Mouse (Mus musculus): ENCODE measurements around the gene Nelfa. TPM values are rescaled to one million over a fixed set of nuclear protein-coding genes. Genes with fewer than 3 reads are reported as not detected.

The Nelfa gene
- total RNA-seq, 1 experiment: 42.0 TPM

GRCm38 (mm10) chr5:33875472-33875871 lies 60.7 kb downstream of the Nelfa start:
- no peak overlapping the region for H3K4me3 ChIP-seq (ENCODE audit: insufficient read depth in 1 of 2, low read depth in 1 of 2, low read length in 2 of 2, poor library complexity in 1 of 2, severe bottlenecking in 1 of 2)
- TF ChIP-seq CHD2 (IDR thresholded peaks at IDR 0.05; ENCODE audit: low read depth, low read length) (no peak), ZNF384 (IDR thresholded peaks at IDR 0.05; ENCODE audit: low read depth, low read length) (no peak), MAFK (IDR thresholded peaks at IDR 0.05; ENCODE audit: insufficient read depth, low read depth, low read length) (no peak), HCFC1 (IDR thresholded peaks at IDR 0.05; ENCODE audit: borderline replicate concordance, insufficient read depth, low read length) (no peak), ZC3H11A (IDR thresholded peaks at IDR 0.05; ENCODE audit: borderline replicate concordance, low read depth, low read length) (no peak)
- in situ Hi-C loops (cut with MboI; ENCODE audit: low sequenced_read_pairs in 2 of 2, unreplicated experiment in 2 of 2): no loop called here
- H3K36me3 ChIP-seq (ENCODE audit: control insufficient read depth, insufficient read depth, low read length, poor library complexity, severe bottlenecking): peaks cover 2% of the 10 kb centered on the region; the same call in 1 of the 2 replicates
- DNase-seq (ENCODE audit: low read depth, low spot score): no peak
- no peak overlapping the region for H3K27ac ChIP-seq (ENCODE audit: insufficient read depth, low read depth, low read length, poor library complexity, severe bottlenecking)
- H3K9me3 ChIP-seq (ENCODE audit: control insufficient read depth, insufficient read depth, low read depth, low read length): no peaks in the 10 kb centered on the region
- H3K9ac ChIP-seq (ENCODE audit: insufficient read depth, low read depth, low read length, poor library complexity, severe bottlenecking): no peak overlapping the region
- H3K4me1 ChIP-seq (ENCODE audit: control insufficient read depth in 2 of 2, insufficient read depth in 2 of 2, low read length in 2 of 2, poor library complexity in 1 of 2): no peaks in the 10 kb centered on the region

GRCm38 (mm10) chr5:33857693-33858092 lies 78.5 kb downstream of the Nelfa start:
- TF ChIP-seq HCFC1 (IDR thresholded peaks at IDR 0.05; ENCODE audit: borderline replicate concordance, insufficient read depth, low read length) (no peak), ZNF384 (IDR thresholded peaks at IDR 0.05; ENCODE audit: low read depth, low read length) (peak; percentile 93)
- Histone ChIP-seq H3K36me3 (ENCODE audit: control insufficient read depth, insufficient read depth, low read length, poor library complexity, severe bottlenecking) (peaks cover 4% of the 10 kb centered on the region), H3K27ac (ENCODE audit: insufficient read depth, low read depth, low read length, poor library complexity, severe bottlenecking) (no peak overlapping the region), H3K4me3 (ENCODE audit: insufficient read depth in 1 of 2, low read depth in 1 of 2, low read length in 2 of 2, poor library complexity in 1 of 2, severe bottlenecking in 1 of 2) (no peak overlapping the region), H3K9ac (ENCODE audit: insufficient read depth, low read depth, low read length, poor library complexity, severe bottlenecking) (no peak overlapping the region), H3K4me1 (ENCODE audit: control insufficient read depth in 2 of 2, insufficient read depth in 2 of 2, low read length in 2 of 2, poor library complexity in 1 of 2) (no peaks in the 10 kb centered on the region), H3K9me3 (ENCODE audit: control insufficient read depth, insufficient read depth, low read depth, low read length) (no peaks in the 10 kb centered on the region)
- no peak for DNase-seq (ENCODE audit: low read depth, low spot score)
- in situ Hi-C loops (cut with MboI; ENCODE audit: low sequenced_read_pairs in 2 of 2, unreplicated experiment in 2 of 2): no loop called here

DNA sequence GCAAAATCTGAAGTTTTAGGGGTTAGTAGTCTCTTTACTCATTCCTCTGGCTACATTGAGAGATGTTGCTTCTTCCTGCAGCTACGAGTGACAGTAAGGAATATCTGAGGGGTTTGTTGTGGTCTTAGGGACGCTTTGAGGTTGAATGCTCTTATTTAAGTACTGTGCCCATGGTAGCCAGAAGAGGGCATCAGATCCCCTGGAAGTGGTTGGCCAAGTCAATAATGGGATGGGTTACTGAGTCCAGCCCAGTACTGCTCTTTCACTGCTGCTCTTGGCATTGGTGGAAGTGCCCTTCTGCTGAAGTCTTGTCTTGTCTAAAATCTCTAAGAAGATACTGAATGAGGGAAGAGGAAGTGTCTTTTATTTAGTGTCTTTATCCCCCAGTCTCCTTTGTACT lies 82.2 kb downstream of the Nelfa start:
- Histone ChIP-seq H3K36me3 (ENCODE audit: control insufficient read depth, insufficient read depth, low read length, poor library complexity, severe bottlenecking) (peaks cover 4% of the 10 kb centered on the region), H3K9me3 (ENCODE audit: control insufficient read depth, insufficient read depth, low read depth, low read length) (no peaks in the 10 kb centered on the region), H3K27ac (ENCODE audit: insufficient read depth, low read depth, low read length, poor library complexity, severe bottlenecking) (no peak overlapping the region), H3K9ac (ENCODE audit: insufficient read depth, low read depth, low read length, poor library complexity, severe bottlenecking) (no peak overlapping the region), H3K4me3 (ENCODE audit: insufficient read depth in 1 of 2, low read depth in 1 of 2, low read length in 2 of 2, poor library complexity in 1 of 2, severe bottlenecking in 1 of 2) (no peak overlapping the region), H3K4me1 (ENCODE audit: control insufficient read depth in 2 of 2, insufficient read depth in 2 of 2, low read length in 2 of 2, poor library complexity in 1 of 2) (no peaks in the 10 kb centered on the region)
- TF ChIP-seq HCFC1 (IDR thresholded peaks at IDR 0.05; ENCODE audit: borderline replicate concordance, insufficient read depth, low read length) (no peak), MAFK (IDR thresholded peaks at IDR 0.05; ENCODE audit: insufficient read depth, low read depth, low read length) (no peak), CHD2 (IDR thresholded peaks at IDR 0.05; ENCODE audit: low read depth, low read length) (no peak), ZC3H11A (IDR thresholded peaks at IDR 0.05; ENCODE audit: borderline replicate concordance, low read depth, low read length) (no peak), ZNF384 (IDR thresholded peaks at IDR 0.05; ENCODE audit: low read depth, low read length) (no peak)
- DNase-seq (ENCODE audit: low read depth, low spot score): no peak
- in situ Hi-C loops (cut with MboI; ENCODE audit: low sequenced_read_pairs in 2 of 2, unreplicated experiment in 2 of 2): no loop called here

- no peak overlapping the region for H3K27ac ChIP-seq (ENCODE audit: insufficient read depth, low read depth, low read length, poor library complexity, severe bottlenecking)
- TF ChIP-seq ZC3H11A (IDR thresholded peaks at IDR 0.05; ENCODE audit: borderline replicate concordance, low read depth, low read length) (0 out of 2 replicates have a peak, but pooled peaks have one; percentile 20), HCFC1 (IDR thresholded peaks at IDR 0.05; ENCODE audit: borderline replicate concordance, insufficient read depth, low read length) (no peak), MAFK (IDR thresholded peaks at IDR 0.05; ENCODE audit: insufficient read depth, low read depth, low read length) (no peak)
- in situ Hi-C loops (cut with MboI; ENCODE audit: low sequenced_read_pairs in 2 of 2, unreplicated experiment in 2 of 2): no loop called here
- DNase-seq (ENCODE audit: low read depth, low spot score): no peak
- no peaks in the 10 kb centered on the region for H3K4me1 ChIP-seq (ENCODE audit: control insufficient read depth in 2 of 2, insufficient read depth in 2 of 2, low read length in 2 of 2, poor library complexity in 1 of 2)
- no peak overlapping the region for H3K9ac ChIP-seq (ENCODE audit: insufficient read depth, low read depth, low read length, poor library complexity, severe bottlenecking)
- H3K4me3 ChIP-seq (ENCODE audit: insufficient read depth in 1 of 2, low read depth in 1 of 2, low read length in 2 of 2, poor library complexity in 1 of 2, severe bottlenecking in 1 of 2): no peak overlapping the region
- H3K36me3 ChIP-seq (ENCODE audit: control insufficient read depth, insufficient read depth, low read length, poor library complexity, severe bottlenecking): peaks cover 4% of the 10 kb centered on the region
- no peaks in the 10 kb centered on the region for H3K9me3 ChIP-seq (ENCODE audit: control insufficient read depth, insufficient read depth, low read depth, low read length)
Measured at GRCm38 (mm10) chr5:33853086-33853485, 83.1 kb downstream of the Nelfa start.

- H3K4me3 ChIP-seq (ENCODE audit: insufficient read depth in 1 of 2, low read depth in 1 of 2, low read length in 2 of 2, poor library complexity in 1 of 2, severe bottlenecking in 1 of 2): no peak overlapping the region
- peaks cover 4% of the 10 kb centered on the region; the same call in 1 of the 2 replicates for H3K36me3 ChIP-seq (ENCODE audit: control insufficient read depth, insufficient read depth, low read length, poor library complexity, severe bottlenecking)
- DNase-seq (ENCODE audit: low read depth, low spot score): no peak
- in situ Hi-C loops (cut with MboI; ENCODE audit: low sequenced_read_pairs in 2 of 2, unreplicated experiment in 2 of 2): no loop called here
- H3K4me1 ChIP-seq (ENCODE audit: control insufficient read depth in 2 of 2, insufficient read depth in 2 of 2, low read length in 2 of 2, poor library complexity in 1 of 2): peaks cover 0 to 3% of the 10 kb centered on the region in 2 experiments; a peak in 1 of 4 replicates
- no peak overlapping the region for H3K27ac ChIP-seq (ENCODE audit: insufficient read depth, low read depth, low read length, poor library complexity, severe bottlenecking)
- no peaks in the 10 kb centered on the region for H3K9me3 ChIP-seq (ENCODE audit: control insufficient read depth, insufficient read depth, low read depth, low read length)
- H3K9ac ChIP-seq (ENCODE audit: insufficient read depth, low read depth, low read length, poor library complexity, severe bottlenecking): no peak overlapping the region
- TF ChIP-seq ZC3H11A (IDR thresholded peaks at IDR 0.05; ENCODE audit: borderline replicate concordance, low read depth, low read length): no peak
- no peak for TF ChIP-seq MAFK (IDR thresholded peaks at IDR 0.05; ENCODE audit: insufficient read depth, low read depth, low read length)
- no peak for TF ChIP-seq ZNF384 (IDR thresholded peaks at IDR 0.05; ENCODE audit: low read depth, low read length)
- TF ChIP-seq CHD2 (IDR thresholded peaks at IDR 0.05; ENCODE audit: low read depth, low read length): no peak
- TF ChIP-seq HCFC1 (IDR thresholded peaks at IDR 0.05; ENCODE audit: borderline replicate concordance, insufficient read depth, low read length): no peak
Measured at GRCm38 (mm10) chr5:33851466-33851865, 84.7 kb downstream of the Nelfa start.

Other genes with a start within 250 kb of the Nelfa start
- 3.9 and 5.1 TPM in 2 replicates for gene Fgfr3, start 214.7 kb downstream of the Nelfa start, total RNA-seq (2012; rRNA removed)
- 36.5 and 49.4 TPM in 2 replicates for gene Letm1, start 153.6 kb downstream of the Nelfa start, total RNA-seq (2012; rRNA removed)
- 31.3 and 39.2 TPM in 2 replicates for gene Nsd2, start 115.7 kb downstream of the Nelfa start, total RNA-seq (2012; rRNA removed)
- gene Gm1673, start 47.0 kb upstream of the Nelfa start, total RNA-seq (2012; rRNA removed): 13.5 and 14.5 TPM in 2 replicates
- 3.3 and 6.1 TPM in 2 replicates for gene Nat8l, start 59.6 kb upstream of the Nelfa start, total RNA-seq (2012; rRNA removed)
- gene Poln, start 233.0 kb upstream of the Nelfa start, total RNA-seq (2012; rRNA removed): 0.18 and 0.37 TPM in 2 replicates
- 17.6 and 26.8 TPM in 2 replicates for gene Haus3, start 233.1 kb upstream of the Nelfa start, total RNA-seq (2012; rRNA removed)